Mouse (Mus musculus) small intestine, adult 2 months (tissue): ENCODE data around the gene Fth1. TPM values are rescaled to one million over a fixed set of nuclear protein-coding genes. Genes with fewer than 3 reads are reported as not detected.
A peak's percentile ranks its signal among the peaks of the same experiment; 100 is the strongest.
"Not testable (repeated sequence)": the region's sequence is repeated elsewhere in the genome, so short reads cannot be mapped to it uniquely, and the experiment has no call there.

Experiments
- H3K27ac ChIP-seq: fragments of 200-500 bp; 2 replicates; pipeline ENCODE4 v1.5.1; 2012; ENCODE audit warnings: low read depth, low read length, control low read depth, inconsistent platforms; ENCODE audit not compliant: insufficient read depth
- H3K27me3 ChIP-seq: fragments of 200-500 bp; 2 replicates; pipeline ENCODE4 v1.6.1; 2012; ENCODE audit warnings: mild to moderate bottlenecking, moderate library complexity, low read length, inconsistent platforms; ENCODE audit not compliant: control insufficient read depth, insufficient read depth
- H3K36me3 ChIP-seq: fragments of 200-500 bp; 2 replicates; pipeline ENCODE4 v1.6.1; 2012; ENCODE audit warnings: mild to moderate bottlenecking, low read length, control low read depth, inconsistent platforms; ENCODE audit not compliant: control insufficient read depth, insufficient read depth
- H3K4me1 ChIP-seq: fragments of 200-500 bp; 2 replicates; pipeline ENCODE4 v1.6.1; 2012; ENCODE audit warnings: low read length, inconsistent platforms, mixed read lengths; ENCODE audit not compliant: control insufficient read depth, insufficient read depth, insufficient read length
- H3K4me3 ChIP-seq: fragments of 200-500 bp; 2 replicates; pipeline ENCODE4 v1.5.1; 2012; ENCODE audit warnings: low read depth, mild to moderate bottlenecking, control low read depth, inconsistent platforms, low read length, moderate library complexity
- CTCF ChIP-seq: fragments of 200-500 bp; IDR thresholded peaks from 2 replicates; pipeline ENCODE4 v1.5.1; 2012; ENCODE audit warnings: low read depth, mild to moderate bottlenecking, control low read depth, inconsistent platforms, low read length, moderate library complexity, mixed read lengths; ENCODE audit not compliant: insufficient replicate concordance, insufficient read length; ENCODE audit errors: extremely low read depth
- POLR2A ChIP-seq: fragments of 200-500 bp; IDR thresholded peaks from 2 replicates; pipeline ENCODE4 v1.6.1; 2012; ENCODE audit warnings: low read depth, mild to moderate bottlenecking, control low read depth, inconsistent platforms, low read length, moderate library complexity
- WGBS: fragments of 180-500 bp; shearing (Covaris S2); methylation state at CpG from one replicate; pipeline ENCODE4 v1.1.7; 2018; 5-methylcytosine and 5-hydroxymethylcytosine counted together
- polyA plus RNA-seq: library from polyadenylated mRNA; depleted of rRNA; stranded (reverse); fragments of >200 nt; gene quantifications from 2 replicates; pipeline ENCODE4 v1.2.3, GENCODE M21; 2012; rRNA removed

Fth1 gene
- polyA plus RNA-seq = 9,432 and 18,582 TPM in 2 replicates

GRCm38 (mm10) chr19:9980258-9980657, at the start of gene Fth1:
TSS of gene Fth1 (plus strand) at chr19:9980598.
- Histone ChIP-seq H3K4me1 (peaks cover 34% of the 10 kb centered on the region), H3K36me3 (peaks cover 15% of the 10 kb centered on the region), H3K27ac (peak within 1 kb of the TSS; percentile 96; the same call in 1 of the 2 replicates), H3K4me3 (no peak within 1 kb of the TSS), H3K27me3 (no peaks in the 10 kb centered on the region)
- TF ChIP-seq POLR2A = no peak
- no peak for TF ChIP-seq CTCF
- 83% methylated on average over 4 of the region's 4 CpGs for WGBS

GRCm38 (mm10) chr19:9931167-9931607, 49.2 kb upstream of the Fth1 start:
- not testable (repeated sequence) for H3K27me3 ChIP-seq, H3K4me1 ChIP-seq, H3K36me3 ChIP-seq, H3K4me3 ChIP-seq
- peak overlapping the region; percentile 59 for H3K27ac ChIP-seq
- 27% methylated on average over 2 of the region's 2 CpGs for WGBS

GRCm38 (mm10) chr19:9933908-9934307, 46.5 kb upstream of the Fth1 start:
- no peak overlapping the region for H3K4me3 ChIP-seq
- no peaks in the 10 kb centered on the region for H3K27me3 ChIP-seq
- no peak overlapping the region for H3K27ac ChIP-seq
- H3K4me1 ChIP-seq = peaks cover 13% of the 10 kb centered on the region
- no peak for TF ChIP-seq CTCF
- no peak for TF ChIP-seq POLR2A
- no peaks in the 10 kb centered on the region for H3K36me3 ChIP-seq
- 87% methylated on average over 2 of the region's 2 CpGs for WGBS

GRCm38 (mm10) chr19:9936579-9936978, 43.8 kb upstream of the Fth1 start:
- Histone ChIP-seq H3K27me3 (no peaks in the 10 kb centered on the region), H3K27ac (peak overlapping the region; percentile 22; the same call in 1 of the 2 replicates), H3K4me3 (no peak overlapping the region), H3K4me1 (peaks cover 8% of the 10 kb centered on the region), H3K36me3 (no peaks in the 10 kb centered on the region)
- no peak for TF ChIP-seq CTCF
- WGBS = 81% methylated on average over 5 of the region's 5 CpGs

- TF ChIP-seq POLR2A (no peak), CTCF (no peak)
- no peaks in the 10 kb centered on the region for H3K27me3 ChIP-seq
- H3K4me1 ChIP-seq = peaks cover 16% of the 10 kb centered on the region
- no peaks in the 10 kb centered on the region for H3K36me3 ChIP-seq
- H3K27ac ChIP-seq = no peak overlapping the region
- 81% methylated on average over 5 of the region's 5 CpGs for WGBS
- no peak overlapping the region for H3K4me3 ChIP-seq
These were observed 43.0 kb upstream of the Fth1 start for GRCm38 (mm10) chr19:9937428-9937827.

GRCm38 (mm10) chr19:9938156-9938823, 42.1 kb upstream of the Fth1 start:
- H3K4me3 ChIP-seq = peak overlapping the region; percentile 27; the same call in 1 of the 2 replicates

GRCm38 (mm10) chr19:9938824-9939303, 41.5 kb upstream of the Fth1 start:
- no peaks in the 10 kb centered on the region for H3K36me3 ChIP-seq
- peaks cover 20% of the 10 kb centered on the region for H3K4me1 ChIP-seq
- peak overlapping the region; percentile 13; the same call in 1 of the 2 replicates for H3K27ac ChIP-seq
- no peak for TF ChIP-seq POLR2A
- no peak for TF ChIP-seq CTCF
- H3K27me3 ChIP-seq = no peaks in the 10 kb centered on the region
- 68% methylated on average over 13 of the region's 13 CpGs for WGBS
- peak overlapping the region; percentile 27; the same call in 1 of the 2 replicates for H3K4me3 ChIP-seq

More at GRCm38 (mm10) chr19:9938156-9938823, 42.1 kb upstream of the Fth1 start:
- peaks cover 20% of the 10 kb centered on the region for H3K4me1 ChIP-seq
- H3K27ac ChIP-seq = peak overlapping the region; percentile 13; the same call in 1 of the 2 replicates
- H3K36me3 ChIP-seq = no peaks in the 10 kb centered on the region
- TF ChIP-seq POLR2A = no peak
- TF ChIP-seq CTCF = no peak
- WGBS = 46% methylated on average over 6 of the region's 6 CpGs
- no peaks in the 10 kb centered on the region for H3K27me3 ChIP-seq
